Mouse (Mus musculus) cerebellum, adult 2 months (tissue): Measurements from ENCODE around the gene Pak6. TPM values are rescaled to one million over a fixed set of nuclear protein-coding genes. Genes with fewer than 3 reads are reported as not detected.
A peak's percentile ranks its signal among the peaks of the same experiment; 100 is the strongest.
"Not testable (repeated sequence)": the region's sequence is repeated elsewhere in the genome, so short reads cannot be mapped to it uniquely, and the experiment has no call there.

Experiments used
- DNase-seq, 2 experiments: peaks; one replicate each; pipeline ENCODE4 v3.0.0; 2021
- H3K27ac ChIP-seq: fragments of 200-500 bp; 2 replicates; pipeline ENCODE4 v1.5.1; 2012; ENCODE audit warnings: low read length, control low read depth, inconsistent platforms; ENCODE audit not compliant: insufficient read depth
- H3K27me3 ChIP-seq: fragments of 200-500 bp; 2 replicates; pipeline ENCODE4 v1.6.1; 2012; ENCODE audit warnings: inconsistent platforms, mild to moderate bottlenecking, low read length, moderate library complexity; ENCODE audit not compliant: control insufficient read depth, insufficient read depth
- H3K4me1 ChIP-seq: fragments of 200-500 bp; 2 replicates; pipeline ENCODE4 v1.6.1; 2011; ENCODE audit warnings: low read length; ENCODE audit not compliant: control insufficient read depth, insufficient read depth
- H3K4me3 ChIP-seq: fragments of 200-500 bp; replicated peaks from 2 replicates; pipeline ENCODE3; 2011; ENCODE audit warnings: mild to moderate bottlenecking, low read depth, low read length, control low read depth; ENCODE audit not compliant: insufficient read depth
- CTCF ChIP-seq: fragments of 200-500 bp; IDR thresholded peaks from 2 replicates; pipeline ENCODE4 v1.5.1; 2011; ENCODE audit warnings: low read depth, mild to moderate bottlenecking, control low read depth, low read length, moderate library complexity, borderline replicate concordance; ENCODE audit not compliant: insufficient read depth
- POLR2A ChIP-seq: fragments of 200-500 bp; IDR thresholded peaks from 2 replicates; pipeline ENCODE4 v1.6.1; 2011; ENCODE audit warnings: low read length, control low read depth, borderline replicate concordance; ENCODE audit not compliant: insufficient read depth
- WGBS: fragments of 180-500 bp; shearing (Covaris S2); methylation state at CpG from one replicate; pipeline ENCODE4 v1.1.7; 2018; 5-methylcytosine and 5-hydroxymethylcytosine counted together
- polyA plus RNA-seq: library from polyadenylated mRNA; depleted of rRNA; stranded (reverse); fragments of >200 nt; gene quantifications from 2 replicates; pipeline ENCODE4 v1.2.3, GENCODE M21; 2012

Pak6 gene
- polyA plus RNA-seq, 1 experiment, result 6.4 TPM

GRCm38 (mm10) chr2:118637888-118638526 lies 25.1 kb upstream of the Pak6 start:
- WGBS, result 42% methylated on average over 8 of the region's 8 CpGs
- Histone ChIP-seq H3K27me3 (no peaks in the 10 kb centered on the region), H3K4me1 (no peaks in the 10 kb centered on the region; the same call in 1 of the 2 replicates), H3K4me3 (no peak overlapping the region), H3K27ac (no peak overlapping the region)
- TF ChIP-seq POLR2A, result no peak
- TF ChIP-seq CTCF, result peak; percentile 84
- peak; percentile 51 to 78 for DNase-seq

DNA sequence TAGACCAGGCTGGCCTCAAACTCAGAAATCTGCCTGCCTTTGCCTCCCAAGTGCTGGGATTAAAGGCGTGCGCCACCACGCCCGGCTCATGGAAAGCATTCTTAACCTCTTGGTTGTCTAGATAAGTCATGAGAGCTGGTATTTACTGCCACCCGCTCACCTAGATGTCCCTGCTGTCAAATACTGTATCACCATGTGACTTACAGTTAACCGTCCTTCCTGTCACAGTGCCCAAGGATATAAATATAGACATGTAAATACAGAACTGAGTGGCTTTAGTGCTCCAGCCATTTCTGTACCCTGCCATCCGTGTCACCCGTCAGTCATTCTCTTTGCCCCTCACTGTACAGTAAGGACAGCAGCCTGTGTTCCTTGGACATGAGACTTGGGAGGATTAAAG lies 24.4 kb upstream of the Pak6 start:
- DNase-seq, result no peak
- 95% methylated on average over 8 of the region's 8 CpGs for WGBS
- TF ChIP-seq POLR2A (no peak), CTCF (no peak)

GRCm38 (mm10) chr2:118641147-118641546 lies 22.0 kb upstream of the Pak6 start:
- no peak for TF ChIP-seq POLR2A
- no peak for TF ChIP-seq CTCF
- 75% methylated on average over 2 of the region's 2 CpGs for WGBS

More for the DNA sequence above, 24.4 kb upstream of the Pak6 start:
- Histone ChIP-seq H3K27ac (no peak overlapping the region), H3K4me3 (no peak overlapping the region), H3K4me1 (no peaks in the 10 kb centered on the region), H3K27me3 (no peaks in the 10 kb centered on the region)

GRCm38 (mm10) chr2:118642431-118642830 lies 20.7 kb upstream of the Pak6 start:
- Histone ChIP-seq H3K27me3 (no peaks in the 10 kb centered on the region), H3K27ac (no peak overlapping the region), H3K4me3 (no peak overlapping the region), H3K4me1 (no peaks in the 10 kb centered on the region)
- DNase-seq, result no peak
- 78% methylated on average over 3 of the region's 3 CpGs for WGBS
- no peak for TF ChIP-seq CTCF
- no peak for TF ChIP-seq POLR2A

More at GRCm38 (mm10) chr2:118641147-118641546, 22.0 kb upstream of the Pak6 start:
- DNase-seq, result no peak
- Histone ChIP-seq H3K27me3 (no peaks in the 10 kb centered on the region), H3K27ac (no peak overlapping the region), H3K4me3 (no peak overlapping the region), H3K4me1 (no peaks in the 10 kb centered on the region)

DNA sequence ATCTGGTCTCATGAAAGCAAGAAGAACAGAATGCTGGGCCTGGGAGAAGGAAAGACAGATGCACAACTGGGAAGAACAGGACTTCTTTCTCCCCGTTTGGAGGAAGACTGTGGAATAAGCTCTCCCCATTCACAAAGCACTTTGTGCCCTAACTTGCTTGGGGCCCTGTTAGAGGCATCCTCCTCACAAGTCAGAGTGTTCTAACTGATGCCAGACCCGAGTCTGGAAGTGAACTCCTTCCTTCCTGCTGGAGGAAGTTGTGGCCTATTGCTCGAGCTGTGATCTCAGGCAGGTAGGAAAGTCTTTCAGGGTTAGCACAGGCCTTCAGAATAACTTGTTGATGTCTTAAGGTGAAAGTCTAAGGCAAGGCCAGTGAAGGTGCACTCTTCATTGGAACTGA lies 20.2 kb upstream of the Pak6 start:
- Histone ChIP-seq H3K27me3 (no peaks in the 10 kb centered on the region), H3K27ac (no peak overlapping the region), H3K4me3 (no peak overlapping the region), H3K4me1 (no peaks in the 10 kb centered on the region)
- TF ChIP-seq POLR2A, result no peak
- no peak for TF ChIP-seq CTCF
- no peak for DNase-seq
- 69% methylated on average over 3 of the region's 3 CpGs for WGBS

DNA sequence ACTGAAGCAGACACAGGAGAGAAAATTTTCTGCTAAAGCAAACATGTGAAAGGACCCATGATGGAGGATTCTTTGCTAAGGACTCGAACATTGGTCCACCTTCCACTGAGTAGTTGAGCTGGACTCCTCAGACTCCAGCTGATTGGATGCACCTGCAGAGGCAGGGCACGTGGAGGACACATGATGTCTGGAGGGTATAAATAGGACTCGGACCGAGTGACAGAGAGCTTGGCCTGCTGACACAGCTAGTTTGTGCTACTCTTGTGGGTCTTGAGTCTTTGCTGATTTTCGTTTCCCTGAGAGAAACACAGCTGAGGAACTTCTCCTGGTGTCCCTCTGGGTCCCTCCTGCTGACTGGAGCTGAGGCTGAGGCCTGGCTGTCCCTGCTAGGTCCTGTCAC lies 16.4 kb upstream of the Pak6 start:
- H3K27me3 ChIP-seq, result no peaks in the 10 kb centered on the region
- H3K4me3 ChIP-seq, result no peak overlapping the region
- no peak for DNase-seq
- H3K27ac ChIP-seq, result no peak overlapping the region
- no peak for TF ChIP-seq CTCF
- no peaks in the 10 kb centered on the region for H3K4me1 ChIP-seq
- WGBS, result 90% methylated on average over 5 of the region's 5 CpGs

DNA sequence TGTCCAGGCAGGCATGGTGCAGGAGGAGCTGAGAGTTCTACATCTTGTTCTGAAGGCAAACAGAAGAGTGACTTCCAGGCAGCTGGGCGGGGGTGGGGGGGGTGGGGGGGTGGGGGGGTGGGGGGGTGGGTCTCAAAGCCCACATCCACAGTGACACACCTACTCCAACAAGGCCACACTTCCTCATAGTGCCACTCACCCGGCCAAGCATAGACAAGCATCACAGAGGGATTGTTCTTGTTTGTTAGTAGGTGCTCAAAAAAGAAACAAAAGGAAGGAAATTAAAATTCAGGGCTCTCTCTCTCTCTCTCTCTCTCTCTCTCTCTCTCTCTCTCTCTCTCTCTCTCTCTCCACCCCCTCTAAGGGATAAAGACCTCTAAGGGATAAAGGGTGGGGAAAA lies 12.4 kb upstream of the Pak6 start:
- H3K4me1 ChIP-seq, H3K27me3 ChIP-seq, H3K27ac ChIP-seq, H3K4me3 ChIP-seq, DNase-seq: not testable (repeated sequence)
- 59% methylated on average over 1 of the region's 2 CpGs for WGBS

DNA sequence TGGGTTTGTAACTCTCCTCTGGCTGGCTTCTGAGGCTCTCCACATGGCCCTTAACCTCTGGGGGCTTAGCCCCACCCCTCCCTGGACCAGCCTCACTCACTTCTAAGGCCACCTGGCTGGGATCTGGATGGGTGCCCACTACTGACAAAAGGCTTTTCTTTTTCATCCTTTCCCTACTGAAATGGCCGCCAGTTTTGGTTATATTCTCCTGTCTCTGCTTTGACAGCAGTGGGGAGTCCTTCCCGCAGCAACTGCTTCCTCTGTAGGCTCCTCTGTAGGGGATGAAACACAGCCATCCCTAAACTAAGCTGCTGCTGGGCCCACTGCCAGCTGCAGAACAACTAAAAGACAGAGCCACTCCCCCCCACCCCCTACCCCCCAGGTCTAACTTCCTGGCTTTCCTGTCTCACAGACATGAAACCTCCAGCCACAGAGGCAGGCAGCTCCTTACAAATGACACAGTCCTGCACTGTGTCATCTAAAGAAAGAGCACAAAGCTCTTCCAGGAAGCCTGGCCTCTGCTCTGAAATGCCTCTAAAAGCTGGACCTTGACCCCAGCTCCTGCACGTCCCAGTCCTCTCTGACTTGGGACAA lies 6.3 kb upstream of the Pak6 start:
- WGBS, result 32% methylated on average over 3 of the region's 3 CpGs
- no peaks in the 10 kb centered on the region for H3K4me1 ChIP-seq
- H3K27me3 ChIP-seq, result no peaks in the 10 kb centered on the region
- DNase-seq, result no peak
- no peak for TF ChIP-seq CTCF
- H3K27ac ChIP-seq, result no peak overlapping the region
- H3K4me3 ChIP-seq, result no peak overlapping the region
